Mouse (Mus musculus): ENCODE results near the gene Tenm3.

Tenm3 gene

GRCm38 (mm10) chr8:48348901-48349300, 494.9 kb downstream of the Tenm3 start:
- DNase-seq (ENCODE audit: low read depth in 1 of 2, low spot score in 2 of 2) = no peak

- no peak for DNase-seq (ENCODE audit: low read depth in 1 of 2, low spot score in 2 of 2)
Measured at GRCm38 (mm10) chr8:48348386-48348785, 495.4 kb downstream of the Tenm3 start.

- no peak for DNase-seq (ENCODE audit: low read depth in 1 of 2, low spot score in 2 of 2)
Measured at GRCm38 (mm10) chr8:48343067-48343420, 500.7 kb downstream of the Tenm3 start.

GRCm38 (mm10) chr8:48342321-48343066, 501.3 kb downstream of the Tenm3 start:
- no peak for DNase-seq (ENCODE audit: low read depth in 1 of 2, low spot score in 2 of 2)

- no peak for DNase-seq (ENCODE audit: low read depth in 1 of 2, low spot score in 2 of 2)
Measured at GRCm38 (mm10) chr8:48341692-48342091, 502.1 kb downstream of the Tenm3 start.

- no peak for DNase-seq (ENCODE audit: low read depth in 1 of 2, low spot score in 2 of 2)
Measured at GRCm38 (mm10) chr8:48341276-48341675, 502.5 kb downstream of the Tenm3 start.

- DNase-seq (ENCODE audit: low read depth in 1 of 2, low spot score in 2 of 2) = no peak
Measured at GRCm38 (mm10) chr8:48322655-48323265, 521.0 kb downstream of the Tenm3 start.

- DNase-seq (ENCODE audit: low read depth in 1 of 2, low spot score in 2 of 2) = no peak
Measured at GRCm38 (mm10) chr8:48322240-48322639, 521.5 kb downstream of the Tenm3 start.

GRCm38 (mm10) chr8:48319674-48320073, 524.1 kb downstream of the Tenm3 start:
- DNase-seq (ENCODE audit: low read depth in 1 of 2, low spot score in 2 of 2) = no peak

GRCm38 (mm10) chr8:48317498-48317897, 526.3 kb downstream of the Tenm3 start:
- no peak for DNase-seq (ENCODE audit: low read depth in 1 of 2, low spot score in 2 of 2)

GRCm38 (mm10) chr8:48315605-48316004, 528.1 kb downstream of the Tenm3 start:
- DNase-seq (ENCODE audit: low read depth in 1 of 2, low spot score in 2 of 2) = no peak

- no peak for DNase-seq (ENCODE audit: low read depth in 1 of 2, low spot score in 2 of 2)
Measured at GRCm38 (mm10) chr8:48313985-48314368, 529.8 kb downstream of the Tenm3 start.

GRCm38 (mm10) chr8:48313210-48313984, 530.4 kb downstream of the Tenm3 start:
- DNase-seq (ENCODE audit: low read depth in 1 of 2, low spot score in 2 of 2) = no peak

GRCm38 (mm10) chr8:48311706-48312105, 532.0 kb downstream of the Tenm3 start:
- no peak for DNase-seq (ENCODE audit: low read depth in 1 of 2, low spot score in 2 of 2)

GRCm38 (mm10) chr8:48310240-48310849, 533.4 kb downstream of the Tenm3 start:
- DNase-seq (ENCODE audit: low read depth in 1 of 2, low spot score in 2 of 2) = no peak

GRCm38 (mm10) chr8:48309191-48309987, 534.4 kb downstream of the Tenm3 start:
- DNase-seq (ENCODE audit: low read depth in 1 of 2, low spot score in 2 of 2) = no peak

- no peak for DNase-seq (ENCODE audit: low read depth in 1 of 2, low spot score in 2 of 2)
Measured at GRCm38 (mm10) chr8:48304224-48304623, 539.5 kb downstream of the Tenm3 start.

- DNase-seq (ENCODE audit: low read depth in 1 of 2, low spot score in 2 of 2) = no peak
Measured at GRCm38 (mm10) chr8:48300613-48301037, 543.1 kb downstream of the Tenm3 start.

- no peak for DNase-seq (ENCODE audit: low read depth in 1 of 2, low spot score in 2 of 2)
Measured at GRCm38 (mm10) chr8:48300061-48300460, 543.7 kb downstream of the Tenm3 start.

GRCm38 (mm10) chr8:48299341-48299740, 544.4 kb downstream of the Tenm3 start:
- DNase-seq (ENCODE audit: low read depth in 1 of 2, low spot score in 2 of 2) = no peak

- no peak for DNase-seq (ENCODE audit: low read depth in 1 of 2, low spot score in 2 of 2)
Measured at GRCm38 (mm10) chr8:48296371-48296770, 547.4 kb downstream of the Tenm3 start.

Data from monocyte, adult 2 months (primary cell).